Mouse (Mus musculus) cerebellum, adult 2 months (tissue): ENCODE data around the gene Tmcc2.

Experiments
- CTCF ChIP-seq: fragments of 200-500 bp; IDR thresholded peaks from 2 replicates; pipeline ENCODE4 v1.5.1; 2011; ENCODE audit warnings: low read depth, mild to moderate bottlenecking, control low read depth, low read length, moderate library complexity, borderline replicate concordance; ENCODE audit not compliant: insufficient read depth
- POLR2A ChIP-seq: fragments of 200-500 bp; IDR thresholded peaks from 2 replicates; pipeline ENCODE4 v1.6.1; 2011; ENCODE audit warnings: low read length, control low read depth, borderline replicate concordance; ENCODE audit not compliant: insufficient read depth

DNA sequence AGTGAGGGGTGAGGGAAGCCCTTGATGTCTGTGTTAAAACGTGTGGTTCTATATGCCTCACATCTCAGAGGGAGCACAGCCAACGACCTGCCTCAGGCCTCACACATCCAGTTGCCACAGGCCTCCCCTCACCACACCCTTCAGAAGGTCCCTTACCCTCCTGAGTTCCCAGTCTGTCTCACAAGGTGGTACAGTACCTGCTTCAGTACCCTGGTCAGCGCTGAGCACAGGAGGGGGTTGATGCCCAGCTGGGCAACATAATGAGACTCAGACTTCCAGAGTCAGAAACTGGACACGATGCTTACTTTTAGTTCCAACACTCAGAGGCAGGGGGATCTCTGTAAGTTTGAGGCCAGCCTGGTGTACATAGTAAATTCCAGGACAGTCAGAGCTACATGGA, 84.3 kb downstream of the Tmcc2 start:
- TF ChIP-seq CTCF (no peak), POLR2A (peak; percentile 10; the same call in 1 of the 2 replicates)
